Mouse (Mus musculus): ENCODE measurements at regions not wholly inside any gene's neighbourhood (a gene's known extent, or its start where the extent isn't known, plus 50 kb on each side); places are given as distances from the start of the nearest gene placed in this dataset.
"Not testable (repeated sequence)": the region's sequence is repeated elsewhere in the genome, so short reads cannot be mapped to it uniquely, and the experiment has no call there.

- no peak for DNase-seq (ENCODE audit: low read depth)
Measured at GRCm38 (mm10) chr4:21464456-21464855, 221.3 kb downstream of the Prdm13 start.

- DNase-seq (ENCODE audit: low read depth), result no peak
Measured at GRCm38 (mm10) chr4:21441274-21441673, 244.5 kb downstream of the Prdm13 start.

GRCm38 (mm10) chr4:21436710-21437109 lies 249.1 kb downstream of the Prdm13 start:
- DNase-seq (ENCODE audit: low read depth), result no peak

GRCm38 (mm10) chr4:21407850-21408249 lies 277.9 kb downstream of the Prdm13 start:
- peak; percentile 12 for DNase-seq (ENCODE audit: low read depth)

- DNase-seq (ENCODE audit: low read depth), result no peak
Measured at GRCm38 (mm10) chr4:21369314-21369713, 316.4 kb downstream of the Prdm13 start.

GRCm38 (mm10) chr4:21368234-21369021 lies 317.3 kb downstream of the Prdm13 start:
- peak; percentile 36 for DNase-seq (ENCODE audit: low read depth)

GRCm38 (mm10) chr4:21321769-21322168 lies 364.0 kb downstream of the Prdm13 start:
- no peak for DNase-seq (ENCODE audit: low read depth)

GRCm38 (mm10) chr4:21309239-21309638 lies 376.5 kb downstream of the Prdm13 start:
- not testable (repeated sequence) for DNase-seq (ENCODE audit: low read depth)

- no peak for DNase-seq (ENCODE audit: low read depth)
Measured at GRCm38 (mm10) chr4:21307476-21308011, 378.2 kb downstream of the Prdm13 start.

GRCm38 (mm10) chr4:21300141-21300540 lies 385.6 kb downstream of the Prdm13 start:
- DNase-seq (ENCODE audit: low read depth), result no peak

- DNase-seq (ENCODE audit: low read depth), result no peak
Measured at GRCm38 (mm10) chr4:21267302-21267701, 418.5 kb downstream of the Prdm13 start.

GRCm38 (mm10) chr4:21266886-21267285 lies 418.9 kb downstream of the Prdm13 start:
- no peak for DNase-seq (ENCODE audit: low read depth)

- no peak for DNase-seq (ENCODE audit: low read depth)
Measured at GRCm38 (mm10) chr4:21250396-21250795, 435.4 kb downstream of the Prdm13 start.

- DNase-seq (ENCODE audit: low read depth), result no peak
Measured at GRCm38 (mm10) chr4:21222631-21223030, 463.1 kb downstream of the Prdm13 start.

GRCm38 (mm10) chr4:21207617-21208016 lies 478.1 kb downstream of the Prdm13 start:
- DNase-seq (ENCODE audit: low read depth), result no peak

- DNase-seq (ENCODE audit: low read depth), result no peak
Measured at GRCm38 (mm10) chr4:21195620-21196019, 490.1 kb downstream of the Prdm13 start.

- no peak for DNase-seq (ENCODE audit: low read depth)
Measured at GRCm38 (mm10) chr4:21173789-21174188, 512.0 kb downstream of the Prdm13 start.

GRCm38 (mm10) chr4:21173019-21173418 lies 512.7 kb downstream of the Prdm13 start:
- DNase-seq (ENCODE audit: low read depth), result no peak

- DNase-seq (ENCODE audit: low read depth), result no peak
Measured at GRCm38 (mm10) chr4:21170734-21171133, 515.0 kb downstream of the Prdm13 start.

GRCm38 (mm10) chr4:21162124-21162523 lies 523.6 kb downstream of the Prdm13 start:
- DNase-seq (ENCODE audit: low read depth), result no peak

- DNase-seq (ENCODE audit: low read depth), result no peak
Measured at GRCm38 (mm10) chr4:21125892-21126291, 559.9 kb downstream of the Prdm13 start.

GRCm38 (mm10) chr4:21095741-21096140 lies 590.0 kb downstream of the Prdm13 start:
- no peak for DNase-seq (ENCODE audit: low read depth)

- no peak for DNase-seq (ENCODE audit: low read depth)
Measured at GRCm38 (mm10) chr4:21070198-21070785, 615.5 kb downstream of the Prdm13 start.

Measured in induced T-regulatory cell, adult 2 months (primary cell).